13 mouse cellular contexts compared by ENCODE assay signal in the genomic region with DNA sequence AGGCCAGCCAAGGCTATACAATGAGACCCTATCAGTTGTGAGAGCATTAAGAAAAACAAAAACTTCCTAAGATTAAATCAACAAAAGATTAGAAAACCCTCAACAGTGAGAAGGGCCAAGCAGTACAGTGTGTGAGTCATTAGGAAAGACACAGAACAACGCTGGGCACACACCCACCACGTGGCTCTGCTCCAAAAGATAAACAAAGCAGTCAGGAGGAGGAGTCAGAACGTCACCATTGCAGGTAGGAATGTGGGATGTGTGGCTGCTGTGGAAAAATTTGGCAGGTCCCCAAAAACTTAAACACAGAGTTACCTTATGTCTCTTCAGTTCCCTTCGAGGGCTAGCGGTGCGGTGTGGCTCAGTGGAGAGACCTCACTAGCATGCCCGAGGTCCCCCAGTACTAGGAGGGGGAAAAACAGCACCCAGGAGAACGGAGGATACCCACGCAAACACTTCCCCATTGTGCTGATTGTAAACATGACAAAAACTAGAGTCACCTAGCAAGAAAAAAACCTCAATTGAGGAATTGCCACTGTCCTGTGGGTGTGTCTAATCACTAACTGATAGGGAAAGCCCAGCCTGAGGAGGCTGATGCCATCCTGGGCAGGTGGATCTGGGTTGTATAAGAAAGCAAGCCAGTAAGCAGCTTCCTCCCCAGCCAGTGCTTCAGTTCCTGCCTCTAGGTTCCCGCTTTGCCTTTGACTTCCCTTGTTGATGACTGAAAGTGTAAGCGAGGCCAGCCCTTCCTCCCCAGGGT. TPM values are rescaled to one million over a fixed set of nuclear protein-coding genes. Genes with fewer than 3 reads are reported as not detected.
DNase-seq lines count a peak whose midpoint lies in the region; ATAC-seq and TF ChIP-seq lines count a peak whose summit lies in the region.
"Had no signal": no experiment of that assay in that cellular context is flagged by ENCODE, and none has a peak within 500 bp of the region (broad histone marks: within the 10 kb centered on the region; RNA-seq: fewer than 3 reads in every experiment).

No protein-coding gene starts in this region.

- intact Hi-C loops in left cerebral cortex, postnatal 10 days (cut with DNase I), result no loop called here

- H3K4me3 ChIP-seq in liver, adult 2 months (ENCODE audit: insufficient read depth, low read depth, low read length), result no peak overlapping the region
- no peak overlapping the region for H3K4me3 ChIP-seq in lung, adult 2 months (replicated peaks; ENCODE audit: extremely low read depth, low read depth, low read length)
- H3K4me3 ChIP-seq in stomach, embryonic 15.5 days (replicated peaks), result no peak overlapping the region
- H3K4me3 ChIP-seq: forebrain, embryonic 12.5 days had no signal

- peak overlapping the region; percentile 1; the same call in 1 of the 2 replicates for H3K4me2 ChIP-seq in stomach, embryonic 15.5 days
- H3K4me2 ChIP-seq: forebrain, embryonic 12.5 days had no signal

- H3K79me2 ChIP-seq in liver, adult 2 months (ENCODE audit: control insufficient read depth, insufficient read depth, low read length), result no peaks in the 10 kb centered on the region

- TF ChIP-seq CTCF in liver, adult 2 months (IDR thresholded peaks at IDR 0.05; ENCODE audit: low read depth, low read length), result no peak
- no peak for TF ChIP-seq CTCF in lung, adult 2 months (IDR thresholded peaks at IDR 0.05; ENCODE audit: insufficient read depth, low read length)

- 31% methylated on average over 11 of the region's 11 CpGs for WGBS in liver, adult 2 months
- 12% methylated on average over 11 of the region's 11 CpGs for WGBS in lung, adult 2 months
- 34% methylated on average over 11 of the region's 11 CpGs for WGBS in stomach, embryonic 15.5 days

- TF ChIP-seq POLR2A in liver, adult 2 months (IDR thresholded peaks at IDR 0.05; ENCODE audit: extremely low read depth, insufficient read depth, low read length), result no peak
- TF ChIP-seq POLR2A in lung, adult 2 months (IDR thresholded peaks at IDR 0.05; ENCODE audit: borderline replicate concordance, extremely low read depth, low read depth, low read length), result no peak

- no peaks in the 10 kb centered on the region for H3K27me3 ChIP-seq in liver, adult 2 months (ENCODE audit: control insufficient read depth, insufficient read depth, low read length)
- H3K27me3 ChIP-seq in stomach, embryonic 15.5 days (replicated peaks), result no peaks in the 10 kb centered on the region; the same call in 1 of the 2 replicates
- H3K27me3 ChIP-seq: Patski had no signal

- H3K4me1 ChIP-seq in liver, adult 2 months (ENCODE audit: control insufficient read depth, insufficient read depth, low read length), result no peaks in the 10 kb centered on the region; the same call in 1 of the 2 replicates
- H3K4me1 ChIP-seq in lung, adult 2 months (ENCODE audit: control insufficient read depth, insufficient read depth, low read length), result peaks cover 9% of the 10 kb centered on the region; the same call in 1 of the 2 replicates
- peaks cover 8% of the 10 kb centered on the region; the same call in 1 of the 2 replicates for H3K4me1 ChIP-seq in stomach, embryonic 15.5 days
- H3K4me1 ChIP-seq: forebrain, embryonic 12.5 days had no signal

- DNase-seq in liver, adult 2 months (ENCODE audit: extremely low read depth, low read depth, low spot score), result peak; percentile 39
- DNase-seq in liver, result no peak
- DNase-seq in lung, adult 2 months, result peak; percentile 60
- no peak for DNase-seq in adrenal gland, adult 2 months
- DNase-seq in left cerebral cortex, postnatal 10 days (ENCODE audit: extremely low spot score in 1 of 2, low spot score in 2 of 2), result no peak
- DNase-seq in frontal cortex, postnatal 14 days (ENCODE audit: low spot score in 2 of 2), result no peak
- DNase-seq: kidney, adult 8-10 months; right cerebral cortex, adult 18-20 months had no signal

- H3K9me3 ChIP-seq in stomach, embryonic 15.5 days, result no peaks in the 10 kb centered on the region
- H3K9me3 ChIP-seq: forebrain, embryonic 12.5 days had no signal

- ATAC-seq in granulocyte monocyte progenitor cell, adult 5-6 weeks (replicated peaks; ENCODE audit: poor library complexity, severe bottlenecking), result peak; percentile 77
- peak; percentile 78; the same call in 1 of the 2 replicates for ATAC-seq in stomach, embryonic 15.5 days (ENCODE audit: insufficient read depth, low FRiP score, low read depth)
- ATAC-seq: Patski had no signal

- H3K36me3 ChIP-seq in liver, adult 2 months (ENCODE audit: control insufficient read depth, insufficient read depth, low read length), result no peaks in the 10 kb centered on the region
- H3K36me3 ChIP-seq in stomach, embryonic 15.5 days, result no peaks in the 10 kb centered on the region
- H3K36me3 ChIP-seq: forebrain, embryonic 12.5 days had no signal

- H3K27ac ChIP-seq in liver, adult 2 months (replicated peaks; ENCODE audit: insufficient read depth, low read depth, low read length), result peak overlapping the region; percentile 43
- H3K27ac ChIP-seq in stomach, embryonic 15.5 days, result peak overlapping the region; percentile 61
- H3K27ac ChIP-seq: forebrain, embryonic 12.5 days; macrophage had no signal

- H3K9ac ChIP-seq in liver, adult 2 months (ENCODE audit: low read depth, low read length), result no peak overlapping the region
- H3K9ac ChIP-seq in stomach, embryonic 15.5 days, result no peak overlapping the region
- H3K9ac ChIP-seq: forebrain, embryonic 12.5 days had no signal

RNA-seq across cellular contexts. Expression of a gene that starts 12.7 kb away (rescaled TPM):
- 2.7 and 4.3 TPM in 2 replicates for total RNA-seq in liver, adult 2 months (2014; rRNA removed)
- 15.0 and 18.7 TPM in 2 replicates for polyA plus RNA-seq in liver, adult 2 months (2012; rRNA removed)
- not detected in 2 replicates for total RNA-seq in granulocyte monocyte progenitor cell, adult 5-6 weeks (2014; fragmentation: Nextera tagmentation)
- total RNA-seq in granulocyte monocyte progenitor cell, adult 5-6 weeks (2017), result 0.22 TPM in 1 of 2 replicates, not detected in the other
- polyA plus RNA-seq in lung, adult 2 months (2012; rRNA removed), result 61.5 and 73.5 TPM in 2 replicates
- polyA plus RNA-seq in stomach, embryonic 15.5 days (2015; fragmentation: Nextera tagmentation; extraction: Ambion mirVana), result 6.6 and 7.6 TPM in 2 replicates
- 10 to 100 TPM in 1 of 2 experiments, 1 to 10 TPM in 1; 4.9 to 10.9 TPM for total RNA-seq in adrenal gland, adult 2 months (2021)
- polyA plus RNA-seq in adrenal gland, adult 2 months (2012; rRNA removed), result 18.1 and 26.5 TPM in 2 replicates
- 1 to 10 TPM; 4.3 to 5.1 TPM for total RNA-seq in left cerebral cortex, postnatal 10 days (2021)
- polyA plus RNA-seq: macrophage had no signal

RNA-seq across cellular contexts. Expression of a gene that starts 26.9 kb away (rescaled TPM):
- 6.5 and 8.5 TPM in 2 replicates for total RNA-seq in liver, adult 2 months (2014; rRNA removed)
- 39.7 and 42.7 TPM in 2 replicates for polyA plus RNA-seq in liver, adult 2 months (2012; rRNA removed)
- total RNA-seq in granulocyte monocyte progenitor cell, adult 5-6 weeks (2014; fragmentation: Nextera tagmentation), result not detected in 2 replicates
- total RNA-seq in granulocyte monocyte progenitor cell, adult 5-6 weeks (2017), result not detected in 2 replicates
- 221 and 277 TPM in 2 replicates for polyA plus RNA-seq in lung, adult 2 months (2012; rRNA removed)
- polyA plus RNA-seq in stomach, embryonic 15.5 days (2015; fragmentation: Nextera tagmentation; extraction: Ambion mirVana), result 54.1 and 62.1 TPM in 2 replicates
- total RNA-seq in adrenal gland, adult 2 months (2021), result 10 to 100 TPM; 36.9 to 57.2 TPM
- 100 and 122 TPM in 2 replicates for polyA plus RNA-seq in adrenal gland, adult 2 months (2012; rRNA removed)
- total RNA-seq in left cerebral cortex, postnatal 10 days (2021), result 1 to 10 TPM; 6.2 to 8.4 TPM
- polyA plus RNA-seq: macrophage had no signal

RNA-seq across cellular contexts. Expression of a gene that starts 39.8 kb away (rescaled TPM):
- 0.55 TPM in 1 of 2 replicates, not detected in the other for total RNA-seq in liver, adult 2 months (2014; rRNA removed)
- 0.57 TPM in 1 of 2 replicates, not detected in the other for polyA plus RNA-seq in liver, adult 2 months (2012; rRNA removed)
- not detected in 2 replicates for total RNA-seq in granulocyte monocyte progenitor cell, adult 5-6 weeks (2014; fragmentation: Nextera tagmentation)
- not detected in 2 replicates for total RNA-seq in granulocyte monocyte progenitor cell, adult 5-6 weeks (2017)
- polyA plus RNA-seq in lung, adult 2 months (2012; rRNA removed), result 6.0 and 7.2 TPM in 2 replicates
- 210 and 299 TPM in 2 replicates for polyA plus RNA-seq in stomach, embryonic 15.5 days (2015; fragmentation: Nextera tagmentation; extraction: Ambion mirVana)
- total RNA-seq in adrenal gland, adult 2 months (2021), result 1 to 10 TPM in 1 of 2 experiments, under 1 TPM in 1; 0.52 to 1.8 TPM
- polyA plus RNA-seq in adrenal gland, adult 2 months (2012; rRNA removed), result 0.73 and 0.74 TPM in 2 replicates
- not detected for total RNA-seq in left cerebral cortex, postnatal 10 days (2021)
- polyA plus RNA-seq: forebrain, embryonic 12.5 days; macrophage had no signal

RNA-seq across cellular contexts. Expression of a gene that starts 42.2 kb away (rescaled TPM):
- total RNA-seq in liver, adult 2 months (2014; rRNA removed), result 0.74 and 1.1 TPM in 2 replicates
- 1.2 and 2.3 TPM in 2 replicates for polyA plus RNA-seq in liver, adult 2 months (2012; rRNA removed)
- total RNA-seq in granulocyte monocyte progenitor cell, adult 5-6 weeks (2014; fragmentation: Nextera tagmentation), result 31.2 and 34.9 TPM in 2 replicates
- 4.5 and 8.2 TPM in 2 replicates for total RNA-seq in granulocyte monocyte progenitor cell, adult 5-6 weeks (2017)
- polyA plus RNA-seq in lung, adult 2 months (2012; rRNA removed), result 78.0 and 98.3 TPM in 2 replicates
- 18.0 and 21.1 TPM in 2 replicates for polyA plus RNA-seq in stomach, embryonic 15.5 days (2015; fragmentation: Nextera tagmentation; extraction: Ambion mirVana)
- 10 to 100 TPM in 1 of 2 experiments, 1 to 10 TPM in 1; 8.7 to 18.1 TPM for total RNA-seq in adrenal gland, adult 2 months (2021)
- polyA plus RNA-seq in adrenal gland, adult 2 months (2012; rRNA removed), result 46.7 and 61.0 TPM in 2 replicates
- total RNA-seq in left cerebral cortex, postnatal 10 days (2021), result 1 to 10 TPM; 6.7 to 7.6 TPM
- polyA plus RNA-seq: Patski had no signal

Comparison
In these comparisons a context has a peak if more than half of its experiments do, and no peak if none do; other contexts are left out.
1. DNase-seq: peak in liver, adult 2 months (single experiment) and lung, adult 2 months (single experiment); none in liver (single experiment), adrenal gland, adult 2 months (single experiment), left cerebral cortex, postnatal 10 days (0 of 2) and frontal cortex, postnatal 14 days (0 of 2).